Mouse (Mus musculus) spleen, postnatal 36 days (tissue): ENCODE measurements around the gene Sgcd.

Experiments
- DNase-seq, 2 experiments: peaks; one replicate each; pipeline ENCODE4 v3.0.0; 2022; ENCODE audit warnings: low spot score in 2 of 2, mixed read lengths in 1 of 2

Sgcd gene

DNA sequence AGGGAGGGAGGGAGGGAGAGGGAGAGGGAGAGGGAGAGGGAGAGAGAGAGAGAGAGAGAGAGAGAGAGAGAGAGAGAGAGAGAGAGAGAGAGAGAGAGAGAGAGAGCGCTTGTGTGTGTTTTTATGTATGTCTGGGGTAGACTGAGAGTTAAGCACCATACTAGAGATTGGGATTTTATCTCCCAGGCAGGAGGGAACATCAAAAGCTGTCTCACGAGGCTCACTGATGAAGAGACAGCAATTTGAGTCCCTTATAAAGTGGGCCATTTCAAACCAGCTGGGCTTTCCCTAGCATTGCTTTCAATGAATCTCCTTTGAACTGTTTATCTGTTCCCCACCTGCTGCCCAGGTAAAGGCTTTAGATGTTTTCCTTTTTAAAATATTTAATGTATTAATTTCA, 973.1 kb downstream of the Sgcd start:
- no peak for DNase-seq

DNA sequence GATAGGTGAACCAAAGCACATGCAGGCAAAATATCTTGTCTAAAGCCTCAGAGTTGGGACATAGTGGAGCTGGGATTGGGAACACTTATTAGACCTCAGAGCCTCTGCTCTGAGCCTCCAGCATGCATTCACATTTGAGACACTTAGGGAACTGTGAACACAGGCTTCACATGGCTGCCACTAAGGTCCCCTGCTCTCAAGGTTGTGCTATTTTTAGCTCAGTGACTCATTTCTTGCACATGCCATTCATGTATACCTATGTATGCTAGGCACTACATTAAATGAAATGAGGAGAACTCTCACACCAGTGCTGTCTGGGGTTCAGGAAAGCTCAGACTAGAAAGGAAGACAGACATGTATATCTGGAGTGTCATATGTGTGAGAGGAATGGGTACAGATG, 974.5 kb downstream of the Sgcd start:
- no peak for DNase-seq

- DNase-seq = no peak
Observed at GRCm38 (mm10) chr11:47010166-47010565, 978.6 kb downstream of the Sgcd start.

DNA sequence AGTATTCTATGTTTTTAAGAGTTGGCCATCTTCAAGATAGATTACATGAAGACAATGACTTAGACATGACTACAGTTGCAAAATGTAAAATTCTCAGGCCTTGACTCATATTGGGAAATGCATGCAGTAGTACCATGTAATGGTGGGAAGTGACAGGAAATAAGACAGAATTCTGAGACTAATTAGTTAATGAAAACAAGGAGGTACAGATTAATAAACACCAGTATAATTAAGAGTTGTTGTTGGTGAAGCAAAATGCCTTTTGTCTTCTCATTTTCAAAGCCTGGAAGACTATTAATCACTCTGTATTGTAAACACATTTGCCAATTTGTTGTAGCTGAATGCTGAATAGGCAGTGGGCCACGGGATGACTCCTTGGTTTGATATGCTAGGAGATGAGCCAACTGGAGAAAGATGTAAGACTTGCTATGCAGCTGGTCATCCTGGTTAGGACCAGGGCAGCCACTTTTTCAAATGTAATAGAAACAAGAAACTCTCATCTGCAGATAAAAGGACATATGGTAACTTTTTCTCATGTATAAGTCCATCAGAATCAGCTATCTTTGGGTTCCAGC, 983.4 kb downstream of the Sgcd start:
- no peak for DNase-seq

GRCm38 (mm10) chr11:46939311-46939710, 1049.5 kb downstream of the Sgcd start:
- DNase-seq = no peak

GRCm38 (mm10) chr11:46924946-46925345, 1063.8 kb downstream of the Sgcd start:
- DNase-seq = no peak

DNA sequence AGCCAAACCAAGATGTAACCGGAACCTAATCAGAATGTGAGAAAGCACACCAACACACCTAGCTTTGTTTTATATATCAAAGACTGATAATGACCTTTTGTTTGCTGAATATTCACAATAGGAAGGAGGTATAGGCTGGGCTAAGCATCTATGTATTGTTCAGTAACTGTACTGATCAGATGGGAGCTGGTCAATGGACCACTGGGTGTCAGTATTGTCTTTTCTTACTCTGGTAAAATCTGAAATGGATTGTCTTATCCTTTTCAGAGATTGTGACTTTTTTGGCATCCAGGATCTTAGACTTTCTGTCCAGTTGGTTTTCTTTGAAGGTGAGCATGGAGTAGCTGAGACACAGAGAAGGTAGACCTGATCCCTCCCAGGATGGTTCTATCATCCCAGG, 1068.5 kb downstream of the Sgcd start:
- DNase-seq = no peak

- DNase-seq = no peak
Observed at GRCm38 (mm10) chr11:46912656-46913237, 1076.0 kb downstream of the Sgcd start.

GRCm38 (mm10) chr11:46904281-46904680, 1084.5 kb downstream of the Sgcd start:
- DNase-seq = no peak

DNA sequence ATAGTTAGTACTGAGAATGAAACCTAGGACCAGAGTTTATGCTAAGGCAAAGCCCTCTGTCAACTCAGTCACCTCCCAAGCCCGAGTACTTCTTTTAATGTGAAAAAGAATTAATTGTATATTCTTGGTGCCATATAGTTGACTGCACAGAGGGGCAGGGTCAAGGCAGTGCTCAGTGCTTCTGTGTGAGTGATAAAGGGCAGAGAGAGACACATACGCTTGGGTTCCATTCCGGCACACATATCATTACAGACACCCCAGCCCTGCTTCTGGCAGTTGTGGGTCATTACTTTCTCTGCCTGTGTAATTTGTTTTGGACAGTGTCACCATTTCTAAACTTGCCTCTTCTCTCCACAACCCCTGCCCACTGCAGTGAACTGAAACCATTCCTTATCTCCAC, 1099.7 kb downstream of the Sgcd start:
- DNase-seq = no peak

DNA sequence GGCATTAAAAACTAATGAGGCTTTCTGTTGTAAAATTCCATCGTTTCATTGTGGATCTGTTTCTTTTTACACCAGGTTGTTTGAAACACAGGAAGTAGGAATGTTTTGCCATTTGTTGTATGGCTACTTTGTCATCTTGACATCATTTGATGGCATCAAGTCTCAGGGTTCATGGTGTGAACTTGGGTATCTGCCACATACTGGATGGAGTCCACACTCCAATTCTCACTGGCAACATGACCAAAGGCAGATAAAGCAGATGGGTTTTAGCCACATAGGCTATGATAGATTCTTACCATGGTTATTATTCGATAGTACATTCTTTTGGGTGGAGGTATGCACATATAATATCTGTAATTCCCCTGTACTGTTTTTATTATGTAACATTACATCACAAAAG, 1106.3 kb downstream of the Sgcd start:
- DNase-seq = no peak

GRCm38 (mm10) chr11:46875774-46876173, 1113.0 kb downstream of the Sgcd start:
- DNase-seq = no peak

DNA sequence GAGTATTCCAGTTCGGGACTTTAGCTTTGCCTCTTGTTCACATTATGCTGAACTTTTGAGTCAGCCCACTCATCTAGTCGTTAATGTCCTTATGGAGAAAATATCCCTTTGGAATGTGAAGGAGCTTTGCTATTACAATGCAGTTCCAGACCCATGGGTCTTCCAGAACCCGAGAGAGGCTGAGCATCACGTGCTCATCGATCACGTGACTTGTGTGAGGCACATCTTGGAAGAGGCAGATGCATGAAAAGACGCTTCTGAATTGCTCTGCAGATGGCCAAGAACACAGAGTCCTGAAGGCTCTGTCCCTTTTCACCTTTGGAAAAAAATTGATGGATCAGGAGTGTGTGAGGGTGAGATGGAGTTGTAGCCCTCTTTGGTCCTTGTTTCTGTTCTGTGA, 1120.2 kb downstream of the Sgcd start:
- no peak for DNase-seq

- no peak for DNase-seq
Observed at GRCm38 (mm10) chr11:46864809-46865208, 1124.0 kb downstream of the Sgcd start.

- no peak for DNase-seq
Observed at GRCm38 (mm10) chr11:46848221-46848971, 1140.4 kb downstream of the Sgcd start.

GRCm38 (mm10) chr11:46847827-46848220, 1140.9 kb downstream of the Sgcd start:
- DNase-seq = no peak

DNA sequence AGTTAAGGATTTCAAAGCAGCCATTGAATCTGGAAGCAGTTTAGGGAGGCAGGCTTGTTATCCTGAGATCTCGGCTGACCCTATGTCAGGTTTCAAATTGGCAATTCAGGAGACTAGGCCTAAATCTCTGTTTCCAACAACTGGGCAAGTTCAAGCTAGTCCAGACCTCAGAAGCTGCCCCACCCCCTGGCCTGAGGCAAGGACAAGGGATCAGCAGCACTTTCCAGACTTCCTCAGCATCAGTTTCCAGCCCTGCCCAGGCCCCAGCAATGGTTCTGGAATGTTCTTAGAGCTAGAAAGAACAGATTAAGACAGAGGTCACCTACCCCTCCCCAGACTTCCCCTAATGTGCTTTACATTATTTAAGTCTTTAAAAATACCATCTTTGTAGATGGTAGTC, 1142.1 kb downstream of the Sgcd start:
- DNase-seq = no peak
